Mouse (Mus musculus): ENCODE measurements at regions not wholly inside any gene's neighbourhood (a gene's known extent, or its start where the extent isn't known, plus 50 kb on each side); places are given as distances from the start of the nearest gene placed in this dataset.
A peak's percentile ranks its signal among the peaks of the same experiment; 100 is the strongest.
"Not testable (repeated sequence)": the region's sequence is repeated elsewhere in the genome, so short reads cannot be mapped to it uniquely, and the experiment has no call there.

DNA sequence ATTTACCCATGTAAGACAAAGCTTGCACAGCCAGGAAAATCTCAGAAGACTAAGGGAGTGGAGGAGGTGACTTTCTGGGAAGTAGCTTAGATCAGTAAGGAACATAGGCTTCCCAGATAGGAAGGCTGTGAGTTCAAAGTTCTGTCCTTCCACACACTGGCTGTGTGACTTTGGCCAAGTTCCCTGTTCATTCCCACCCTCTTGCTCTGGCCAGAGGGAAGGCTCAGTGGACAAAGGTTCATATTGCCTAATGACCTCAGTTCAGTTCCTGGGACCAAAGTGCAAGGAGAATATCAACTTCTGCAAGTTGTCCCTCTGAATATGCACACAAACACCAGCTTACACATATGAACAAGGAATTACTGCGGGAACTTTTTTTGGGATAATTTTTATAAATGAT lies 255.6 kb upstream of the Pik3r1 start:
- no peak for DNase-seq (ENCODE audit: low read depth, low spot score)

DNA sequence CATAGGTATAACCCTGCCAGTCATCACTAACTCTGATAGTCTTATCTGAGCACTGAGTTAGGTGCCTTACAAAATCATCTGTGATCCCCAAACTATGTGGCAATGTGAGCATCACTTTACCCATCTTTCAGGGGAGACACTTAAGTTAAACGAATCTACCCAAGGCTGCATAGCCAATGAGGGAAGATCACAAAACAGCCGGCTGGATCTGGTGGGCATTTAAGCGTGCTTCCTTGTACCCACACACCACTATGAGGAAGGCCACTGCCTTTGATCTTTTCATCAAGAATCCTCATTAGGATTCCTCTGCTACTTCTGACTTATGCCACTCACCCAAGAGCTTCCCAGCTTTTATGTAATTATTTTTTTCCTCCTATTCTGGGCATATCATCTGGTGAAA lies 257.1 kb upstream of the Pik3r1 start:
- no peak for DNase-seq (ENCODE audit: low read depth, low spot score)

DNA sequence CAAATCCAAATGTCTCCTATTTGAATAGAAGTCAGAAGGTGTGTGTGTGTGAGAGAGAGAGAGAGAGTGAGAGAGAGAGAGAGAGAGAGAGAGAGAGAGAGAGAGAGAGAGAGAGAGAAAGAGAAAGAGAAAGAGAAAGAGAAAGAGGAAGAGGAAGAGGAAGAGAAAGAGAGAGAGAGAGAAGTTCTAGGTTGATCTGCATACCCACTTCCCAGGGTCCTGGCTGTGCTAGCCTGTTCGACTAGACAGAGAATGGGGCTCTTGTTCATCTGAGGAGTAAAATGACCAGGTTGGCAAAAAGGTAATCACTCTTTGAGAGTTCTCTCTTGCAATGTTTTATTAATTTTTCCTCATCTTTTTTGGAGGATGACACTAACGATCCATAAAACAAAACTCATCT lies 257.5 kb upstream of the Pik3r1 start:
- DNase-seq (ENCODE audit: low read depth, low spot score), result not testable (repeated sequence)

DNA sequence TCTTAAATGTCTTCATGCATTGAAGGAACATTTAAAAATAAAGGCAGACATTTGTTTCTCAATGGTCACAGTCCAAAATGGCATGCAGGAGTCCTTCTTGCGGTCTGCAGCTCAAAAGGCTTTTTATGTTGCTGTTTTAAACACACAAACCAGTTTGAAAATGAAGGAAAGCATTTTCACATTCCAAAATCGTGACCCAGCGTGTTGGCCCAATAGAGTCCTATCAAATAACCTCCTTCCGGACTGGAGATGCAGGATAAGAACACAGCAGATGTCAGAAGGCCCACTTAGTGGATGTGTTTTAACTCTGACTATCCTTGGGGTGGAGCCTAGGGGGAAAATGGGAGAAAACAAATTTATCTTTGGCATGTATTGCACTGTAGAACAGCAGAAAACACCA lies 263.4 kb upstream of the Pik3r1 start:
- DNase-seq (ENCODE audit: low read depth, low spot score), result no peak

- no peak for DNase-seq (ENCODE audit: low read depth, low spot score)
These were observed 266.5 kb upstream of the Pik3r1 start for GRCm38 (mm10) chr13:102034484-102034883.

DNA sequence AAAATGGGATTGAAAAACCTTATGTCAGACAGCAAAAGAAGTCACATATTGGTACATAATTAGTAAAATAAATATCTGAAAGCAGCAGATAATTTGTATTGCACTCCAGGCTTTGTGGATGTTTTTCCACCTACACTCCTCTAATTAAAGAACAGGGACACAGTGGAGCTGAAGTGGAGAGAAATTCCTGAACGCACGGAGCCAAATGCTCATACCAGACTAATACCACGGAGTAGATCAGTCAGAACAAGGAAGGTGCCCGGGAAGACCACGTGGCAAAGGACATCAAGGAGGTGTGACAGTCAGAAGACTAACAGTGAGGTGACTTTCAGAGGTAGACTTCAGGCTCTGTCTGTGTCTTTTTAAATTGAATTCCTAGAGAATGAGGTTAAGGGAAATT lies 268.0 kb upstream of the Pik3r1 start:
- no peak for DNase-seq (ENCODE audit: low read depth, low spot score)

- peak; percentile 3 for DNase-seq (ENCODE audit: low read depth, low spot score)
These were observed 269.0 kb upstream of the Pik3r1 start for GRCm38 (mm10) chr13:102036819-102037624.

DNA sequence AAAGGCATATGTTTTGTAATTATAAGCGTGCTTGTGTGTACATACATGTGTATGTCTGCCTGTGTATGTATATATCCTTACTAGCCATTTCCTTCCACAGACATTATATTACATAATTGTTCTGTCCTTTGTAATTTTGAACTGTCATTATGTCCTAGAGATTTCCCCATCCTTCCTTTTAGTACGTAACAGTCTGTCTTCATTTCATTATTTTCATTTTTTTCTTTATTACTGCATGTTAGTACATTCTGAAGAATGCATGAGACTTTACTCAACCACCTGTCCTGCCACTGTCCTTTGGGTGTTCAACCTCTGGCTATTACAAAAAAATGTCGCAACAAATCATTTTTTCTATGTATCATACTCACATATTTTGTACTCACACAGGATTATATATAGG lies 292.2 kb upstream of the Pik3r1 start:
- DNase-seq (ENCODE audit: low read depth, low spot score), result no peak

GRCm38 (mm10) chr13:102064590-102065273 lies 296.7 kb upstream of the Pik3r1 start:
- DNase-seq (ENCODE audit: low read depth, low spot score), result no peak

DNA sequence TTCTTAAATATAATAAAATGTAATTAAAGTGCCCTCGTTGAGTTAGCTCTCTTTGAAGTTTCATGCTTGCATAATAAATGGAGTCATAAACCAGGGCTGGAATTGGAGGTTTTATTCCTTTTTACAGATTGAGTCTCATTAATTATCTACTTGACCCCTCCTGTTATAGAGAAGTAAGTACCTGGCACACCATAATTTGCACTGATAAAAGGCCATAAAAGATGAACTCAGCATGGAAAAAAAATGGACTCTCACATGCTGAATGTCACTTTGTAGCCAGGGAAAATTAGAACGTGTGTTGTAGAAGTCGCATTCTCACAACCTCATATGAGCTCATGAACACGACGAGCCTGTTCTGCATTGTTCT lies 297.2 kb upstream of the Pik3r1 start:
- no peak for DNase-seq (ENCODE audit: low read depth, low spot score)

- DNase-seq (ENCODE audit: low read depth, low spot score), result no peak
These were observed 297.8 kb upstream of the Pik3r1 start for GRCm38 (mm10) chr13:102065796-102066195.

DNA sequence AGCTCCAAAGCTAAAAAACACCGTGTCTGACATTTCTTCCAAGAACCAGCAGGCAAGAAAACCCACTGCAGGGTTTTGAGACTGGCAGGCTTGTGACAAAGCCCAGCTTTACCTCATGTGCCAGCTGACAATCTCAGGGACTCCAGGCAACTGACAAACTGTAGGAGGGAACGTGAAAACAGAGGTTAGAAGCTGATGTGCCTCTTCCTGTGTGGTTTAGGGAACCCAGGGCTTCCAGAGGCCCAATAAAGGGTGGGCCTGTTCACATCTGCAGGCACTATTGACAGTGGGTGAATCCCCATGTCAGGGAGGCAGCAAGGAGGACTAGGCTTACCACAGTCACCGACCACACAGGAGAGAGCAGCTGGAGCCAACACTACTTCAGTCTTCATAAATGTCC lies 302.7 kb upstream of the Pik3r1 start:
- DNase-seq (ENCODE audit: low read depth, low spot score), result no peak

DNA sequence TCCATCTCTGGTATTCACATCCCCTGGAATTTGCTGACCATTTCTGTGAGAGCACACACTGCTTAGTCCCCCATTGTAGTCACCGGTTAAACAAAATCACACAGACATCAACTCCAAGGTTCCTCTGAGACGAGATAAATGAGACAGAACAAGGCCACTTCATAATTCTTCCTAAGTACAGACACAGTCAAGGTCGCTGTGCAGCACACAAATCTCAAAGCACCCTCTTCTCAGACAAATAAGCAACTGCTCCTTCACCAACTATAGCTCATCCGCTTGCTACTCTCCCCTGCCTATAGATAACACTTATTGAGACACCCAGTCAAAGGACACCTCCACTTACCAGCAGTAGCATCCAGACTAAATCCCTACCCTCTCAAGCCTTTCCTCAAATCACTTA lies 304.3 kb upstream of the Pik3r1 start:
- DNase-seq (ENCODE audit: low read depth, low spot score), result no peak

DNA sequence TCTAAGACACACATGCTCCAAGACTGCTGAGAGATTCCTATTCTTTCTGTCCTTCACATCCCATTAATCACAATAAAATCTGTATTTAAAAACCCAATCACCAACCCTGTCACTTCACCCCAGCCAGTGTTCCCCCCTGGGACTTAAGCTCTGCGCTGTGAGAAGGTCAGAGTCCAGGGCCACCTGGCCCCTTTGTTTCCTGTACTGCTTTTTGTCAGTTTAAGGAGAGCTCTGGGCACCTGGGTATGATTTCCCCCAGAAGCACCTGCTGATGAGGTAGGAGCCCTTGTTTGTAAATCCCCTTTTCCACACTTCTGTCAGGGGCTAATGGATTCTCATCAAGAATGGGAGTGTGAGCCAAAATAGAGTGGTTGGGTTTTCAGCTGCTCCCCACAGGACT lies 319.7 kb upstream of the Pik3r1 start:
- DNase-seq (ENCODE audit: low read depth, low spot score), result no peak

DNA sequence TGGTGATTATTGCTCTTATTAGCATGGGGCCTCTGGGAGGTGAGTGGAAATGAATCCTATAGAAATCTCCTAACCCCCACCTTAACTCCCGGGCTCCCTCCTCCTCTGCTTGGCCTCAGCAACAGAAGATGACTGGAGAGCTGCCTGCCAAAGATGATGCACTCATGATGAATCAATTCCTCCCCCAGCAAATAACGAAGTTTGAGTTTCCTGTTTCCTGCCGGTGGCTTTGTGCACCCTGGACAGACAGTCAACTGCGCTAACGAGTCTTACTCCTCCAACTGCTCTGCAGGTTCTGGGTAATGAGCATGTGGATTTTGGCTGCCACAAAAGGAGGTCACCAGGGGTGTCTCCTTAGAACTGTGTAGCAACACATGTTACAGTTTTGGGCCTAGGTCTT lies 321.5 kb upstream of the Pik3r1 start:
- peak; percentile 28 for DNase-seq (ENCODE audit: low read depth, low spot score)

GRCm38 (mm10) chr13:102094193-102094592 lies 326.2 kb upstream of the Pik3r1 start:
- no peak for DNase-seq (ENCODE audit: low read depth, low spot score)

- DNase-seq (ENCODE audit: low read depth, low spot score), result no peak
These were observed 335.1 kb upstream of the Pik3r1 start for GRCm38 (mm10) chr13:102103161-102103560.

GRCm38 (mm10) chr13:102106188-102106587 lies 338.2 kb upstream of the Pik3r1 start:
- no peak for DNase-seq (ENCODE audit: low read depth, low spot score)

- no peak for DNase-seq (ENCODE audit: low read depth, low spot score)
These were observed 340.2 kb upstream of the Pik3r1 start for GRCm38 (mm10) chr13:102108204-102108603.

DNA sequence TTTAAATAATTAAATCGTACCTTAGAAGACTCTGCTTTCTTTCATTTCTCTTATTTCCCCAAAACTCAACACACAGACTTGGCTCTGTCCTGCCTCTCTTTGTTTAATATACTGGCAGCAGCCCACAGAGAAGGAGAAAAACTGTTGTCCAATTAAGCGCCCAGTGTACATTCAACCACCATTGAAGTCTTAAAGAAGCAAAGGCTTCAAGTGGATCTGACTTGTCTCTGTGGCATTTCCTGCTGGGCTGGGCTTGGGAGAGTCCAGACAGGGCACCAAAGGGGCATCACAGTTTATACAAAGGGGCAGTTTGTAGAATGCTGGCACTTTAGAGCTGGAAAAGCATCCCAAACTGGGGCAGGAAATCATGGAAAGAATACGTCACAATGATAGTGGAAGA lies 340.9 kb upstream of the Pik3r1 start:
- DNase-seq (ENCODE audit: low read depth, low spot score), result no peak

GRCm38 (mm10) chr13:102113941-102114340 lies 345.9 kb upstream of the Pik3r1 start:
- no peak for DNase-seq (ENCODE audit: low read depth, low spot score)

DNA sequence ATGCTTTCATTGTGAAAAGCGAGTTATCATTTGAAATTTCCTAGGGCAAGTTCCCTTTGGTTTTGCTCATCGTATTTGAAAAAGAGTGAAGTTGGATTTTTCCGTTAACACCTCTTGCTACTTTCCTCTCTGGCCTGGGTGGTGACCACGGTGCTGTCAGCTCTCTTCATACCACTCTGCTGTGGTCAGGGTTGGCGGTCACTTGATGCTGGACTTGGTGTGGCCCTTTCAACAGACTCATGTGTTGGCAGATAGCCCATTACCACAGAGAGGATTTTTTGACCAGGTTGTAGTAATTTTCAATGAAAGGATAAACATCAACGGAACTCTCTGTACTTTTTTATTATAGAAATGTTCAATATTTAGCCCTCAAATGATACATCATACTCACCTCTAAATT lies 354.3 kb upstream of the Pik3r1 start:
- no peak for DNase-seq (ENCODE audit: low read depth, low spot score)

DNA sequence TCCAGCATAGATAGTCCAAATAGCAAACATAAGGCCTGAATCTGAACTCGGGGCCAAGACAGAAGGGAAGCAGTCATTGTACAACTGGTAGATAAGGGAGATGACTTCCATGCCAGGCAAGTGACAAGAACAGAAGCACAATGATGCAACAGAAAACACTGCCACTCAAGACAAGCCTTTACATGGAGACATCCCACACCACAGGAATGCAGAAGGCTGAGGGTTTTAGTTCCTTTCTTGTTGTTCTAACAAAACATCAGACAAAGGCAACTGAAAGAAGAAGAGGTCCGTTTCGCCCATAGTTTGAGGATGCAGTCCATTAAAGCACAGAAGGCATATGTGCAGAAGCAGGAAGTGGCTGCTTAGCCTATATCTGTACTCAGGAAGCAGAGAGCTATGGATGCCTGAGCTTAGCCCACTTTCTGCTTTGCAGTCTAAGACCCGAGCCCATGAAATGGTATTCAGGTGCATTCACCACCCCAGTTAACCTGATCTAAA lies 360.0 kb upstream of the Pik3r1 start:
- DNase-seq (ENCODE audit: low read depth, low spot score), result no peak

All from CD4-positive, CD25-positive, alpha-beta regulatory T cell, adult 2 months (primary cell).